Mouse (Mus musculus) MEL (cell line): Measurements from ENCODE around the gene Tnfrsf25. TPM values are rescaled to one million over a fixed set of nuclear protein-coding genes. Genes with fewer than 3 reads are reported as not detected.

Experiments used
- DNase-seq: peaks from one replicate; pipeline ENCODE4 v3.0.0; 2011; ENCODE audit warnings: low read depth, low spot score
- H3K27ac ChIP-seq: 2 replicates; pipeline ENCODE4 v1.5.1; 2012; ENCODE audit warnings: low read depth, mild to moderate bottlenecking, control low read depth, low read length, moderate library complexity; ENCODE audit not compliant: control insufficient read depth
- H3K27me3 ChIP-seq, 2 experiments: fragments of 150-350 bp in 1 of 2; sonication (generic) in 1 of 2; 2 replicates each; pipeline ENCODE4 v1.6.1; 2012; ENCODE audit warnings: low read length in 2 of 2, mild to moderate bottlenecking in 2 of 2, improper control_type of control experiment in 1 of 2, moderate library complexity in 1 of 2; ENCODE audit not compliant: insufficient read depth in 2 of 2, control insufficient read depth in 1 of 2
- H3K36me3 ChIP-seq, 2 experiments: 2 replicates each; pipeline ENCODE4 v1.6.1; 2012 to 2014; ENCODE audit warnings: low read length in 2 of 2, improper control_type of control experiment in 1 of 2, inconsistent platforms in 1 of 2, mild to moderate bottlenecking in 1 of 2; ENCODE audit not compliant: insufficient read depth in 2 of 2, control insufficient read depth in 1 of 2
- H3K4me1 ChIP-seq, 2 experiments: fragments of 150-350 bp in 1 of 2; sonication (generic) in 1 of 2; 2 replicates each; pipeline ENCODE4 v1.6.1; 2012; ENCODE audit warnings: low read length in 2 of 2, improper control_type of control experiment in 1 of 2, mild to moderate bottlenecking in 1 of 2; ENCODE audit not compliant: insufficient read depth in 2 of 2, control insufficient read depth in 1 of 2
- H3K4me3 ChIP-seq, 2 experiments: fragments of 150-350 bp in 1 of 2; sonication (generic) in 1 of 2; 2 replicates each; pipeline ENCODE4 v1.5.1; 2012; ENCODE audit warnings: low read depth in 2 of 2, low read length in 2 of 2, mild to moderate bottlenecking in 2 of 2, moderate library complexity in 2 of 2, control low read depth in 1 of 2, improper control_type of control experiment in 1 of 2; ENCODE audit not compliant: control insufficient read depth in 1 of 2, insufficient read depth in 1 of 2
- H3K79me2 ChIP-seq: 2 replicates; pipeline ENCODE4 v1.6.1; 2012; ENCODE audit warnings: mild to moderate bottlenecking, low read length, moderate library complexity; ENCODE audit not compliant: control insufficient read depth, poor library complexity, insufficient read depth
- H3K9ac ChIP-seq: 2 replicates; pipeline ENCODE4 v1.6.1; 2012; ENCODE audit warnings: low read depth, mild to moderate bottlenecking, control low read depth, low read length, moderate library complexity; ENCODE audit not compliant: control insufficient read depth, poor library complexity, severe bottlenecking
- H3K9me3 ChIP-seq: fragments of 150-350 bp; sonication (generic); replicated peaks from 2 replicates; pipeline ENCODE4 v1.6.1; 2012; ENCODE audit warnings: mild to moderate bottlenecking, low read length, improper control_type of control experiment, moderate library complexity; ENCODE audit not compliant: insufficient read depth
- BHLHE40 ChIP-seq: IDR thresholded peaks from 2 replicates; pipeline ENCODE4 v1.6.1; 2012; ENCODE audit warnings: low read depth, mild to moderate bottlenecking, inconsistent platforms, low read length, improper control_type of control experiment, borderline replicate concordance
- CHD1 ChIP-seq: IDR thresholded peaks from 2 replicates; pipeline ENCODE4 v1.6.1; 2012; ENCODE audit warnings: low read depth, mild to moderate bottlenecking, inconsistent platforms, low read length, improper control_type of control experiment
- CTCF ChIP-seq, 3 experiments: IDR thresholded peaks in 2 of 3; conservative IDR thresholded peaks in 1 of 3; 2 replicates each; pipeline ENCODE4 v1.5.1; 2011 to 2012; ENCODE audit warnings: low read length in 3 of 3, low read depth in 2 of 3, mild to moderate bottlenecking in 2 of 3, improper control_type of control experiment in 1 of 3, inconsistent platforms in 1 of 3, mixed read lengths in 1 of 3, moderate library complexity in 1 of 3; ENCODE audit not compliant: control insufficient read depth in 1 of 3, insufficient read depth in 1 of 3, poor library complexity in 1 of 3, severe bottlenecking in 1 of 3
- EP300 ChIP-seq, 2 experiments: IDR thresholded peaks; 2 replicates each; pipeline ENCODE4 v1.6.1; 2011; ENCODE audit warnings: improper control_type of control experiment in 2 of 2, low read length in 2 of 2, low read depth in 1 of 2, mild to moderate bottlenecking in 1 of 2
- ETS1 ChIP-seq: IDR thresholded peaks from 2 replicates; pipeline ENCODE4 v1.6.1; 2012; ENCODE audit warnings: low read depth, mild to moderate bottlenecking, inconsistent platforms, low read length, improper control_type of control experiment, moderate library complexity
- GATA1 ChIP-seq: IDR thresholded peaks from 2 replicates; pipeline ENCODE4 v1.6.1; 2011; ENCODE audit warnings: low read depth, low read length, improper control_type of control experiment
- HCFC1 ChIP-seq: IDR thresholded peaks from 2 replicates; pipeline ENCODE4 v1.6.1; 2012; ENCODE audit warnings: low read depth, mild to moderate bottlenecking, inconsistent platforms, low read length, improper control_type of control experiment, moderate library complexity
- KAT2A ChIP-seq: conservative IDR thresholded peaks from 2 replicates; pipeline ENCODE4 v1.6.1; 2012; ENCODE audit warnings: low read depth, low read length, improper control_type of control experiment, inconsistent platforms
- MAFK ChIP-seq: IDR thresholded peaks from 2 replicates; pipeline ENCODE4 v1.6.1; 2011; ENCODE audit warnings: low read depth, mild to moderate bottlenecking, low read length, improper control_type of control experiment, borderline replicate concordance
- MAX ChIP-seq: IDR thresholded peaks from 2 replicates; pipeline ENCODE4 v1.6.1; 2011; ENCODE audit warnings: low read length, improper control_type of control experiment
- MAZ ChIP-seq: IDR thresholded peaks from 2 replicates; pipeline ENCODE4 v1.6.1; 2012; ENCODE audit warnings: low read depth, mild to moderate bottlenecking, inconsistent platforms, low read length, improper control_type of control experiment
- MEF2A ChIP-seq: IDR thresholded peaks from 2 replicates; pipeline ENCODE4 v1.6.1; 2014; ENCODE audit warnings: low read depth, mild to moderate bottlenecking, inconsistent platforms, low read length, improper control_type of control experiment; ENCODE audit not compliant: poor library complexity, insufficient replicate concordance, severe bottlenecking; ENCODE audit errors: extremely low read depth
- MYC ChIP-seq: IDR thresholded peaks from 2 replicates; pipeline ENCODE4 v1.6.1; 2011; ENCODE audit warnings: low read depth, mild to moderate bottlenecking, low read length, improper control_type of control experiment, moderate library complexity
- NELFE ChIP-seq: IDR thresholded peaks from 2 replicates; pipeline ENCODE4 v1.6.1; 2011; ENCODE audit warnings: low read depth, low read length, improper control_type of control experiment
- POLR2AphosphoS5 ChIP-seq: IDR thresholded peaks from 2 replicates; pipeline ENCODE4 v1.6.1; 2012; ENCODE audit warnings: low read depth, borderline replicate concordance, mild to moderate bottlenecking, inconsistent platforms, low read length, moderate library complexity, mixed read lengths
- SMC3 ChIP-seq: IDR thresholded peaks from 2 replicates; pipeline ENCODE4 v1.6.1; 2011; ENCODE audit warnings: low read depth, low read length, improper control_type of control experiment
- TAL1 ChIP-seq: IDR thresholded peaks from 2 replicates; pipeline ENCODE4 v1.6.1; 2012; ENCODE audit warnings: mild to moderate bottlenecking, inconsistent platforms, low read length, moderate library complexity, mixed read lengths
- USF2 ChIP-seq, 2 experiments: IDR thresholded peaks; 2 replicates each; pipeline ENCODE4 v1.6.1; 2011 to 2012; ENCODE audit warnings: improper control_type of control experiment in 2 of 2, low read length in 2 of 2, borderline replicate concordance in 1 of 2, inconsistent platforms in 1 of 2, low read depth in 1 of 2, mild to moderate bottlenecking in 1 of 2; ENCODE audit not compliant: insufficient read depth in 1 of 2
- ZMIZ1 ChIP-seq: IDR thresholded peaks from 2 replicates; pipeline ENCODE4 v1.6.1; 2012; ENCODE audit warnings: low read depth, mild to moderate bottlenecking, inconsistent platforms, low read length, improper control_type of control experiment, moderate library complexity
- polyA plus RNA-seq, 2 experiments: library from polyadenylated mRNA; stranded (reverse) in 1 of 2; unstranded in 1 of 2; fragments of >175 nt in 1 of 2; fragments of >200 nt in 1 of 2; gene quantifications; 2 replicates each; pipeline versions ENCODE4 v1.2.1 to v1.2.4; 2012; ENCODE audit warnings: low replicate concordance in 2 of 2, low read depth in 1 of 2; ENCODE audit not compliant: insufficient read length in 2 of 2, insufficient read depth in 1 of 2, missing spikeins in 1 of 2
- total RNA-seq: library from RNA; depleted of rRNA; stranded (reverse); fragments of 300-350 nt; gene quantifications from 2 replicates; pipeline ENCODE4 v1.2.3, GENCODE M21; 2012

Tnfrsf25 gene
- total and polyA plus RNA-seq, 3 experiments = 0.97 to 1.1 TPM; not detected in 1

DNA sequence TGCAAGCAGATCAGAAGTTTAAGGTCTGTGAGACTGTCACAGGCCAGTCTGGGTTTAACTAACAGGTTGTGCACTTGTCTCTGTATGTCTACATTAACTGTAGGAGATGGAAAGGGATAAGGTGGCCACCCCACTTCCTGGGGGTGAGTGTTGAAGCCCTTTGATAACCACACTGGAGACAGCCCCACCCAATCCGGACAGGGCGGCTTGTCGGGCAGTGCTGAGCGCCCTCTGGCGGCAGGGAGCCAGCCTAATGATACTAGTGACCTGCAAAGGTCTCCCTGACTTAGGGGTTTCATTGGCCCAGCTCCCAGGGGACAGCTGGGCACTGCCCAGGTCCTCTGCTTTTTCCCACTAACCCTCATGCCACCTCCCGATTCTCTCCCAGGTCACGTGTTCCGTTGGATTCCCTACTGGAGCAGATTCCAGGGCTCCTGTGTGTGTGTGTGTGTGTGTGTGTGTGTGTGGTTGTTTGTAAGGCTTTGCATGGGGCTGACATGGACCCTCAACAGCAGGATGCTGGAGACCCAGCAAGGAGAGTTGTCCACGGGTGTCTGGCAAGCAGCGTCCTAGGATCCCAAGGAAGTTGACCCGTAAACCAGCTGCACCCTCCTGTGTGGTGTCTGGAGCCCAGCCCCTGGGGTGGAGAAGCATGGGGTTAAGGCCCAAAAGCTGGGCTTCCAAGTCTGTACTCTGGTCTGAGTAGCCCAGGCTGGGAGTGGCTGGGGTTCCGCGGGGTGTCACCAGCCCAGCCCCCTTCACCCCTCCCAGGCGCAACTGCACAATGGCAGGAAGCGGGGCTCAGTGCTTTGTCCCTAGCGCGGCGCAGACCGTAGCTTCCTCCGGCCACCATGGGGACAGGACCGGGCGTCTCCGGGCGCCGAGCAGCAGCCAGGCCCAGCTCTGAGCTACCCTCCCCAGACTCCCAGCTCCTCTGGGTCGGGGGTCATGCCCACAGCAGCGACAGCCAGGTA is 19.5 kb upstream of the Tnfrsf25 start (continued):
- TF ChIP-seq USF2 (IDR thresholded peaks at IDR 0.05; ENCODE audit: borderline replicate concordance in 1 of 2, insufficient read depth in 1 of 2, low read depth in 1 of 2, low read length in 2 of 2) (no peak), ETS1 (peak; percentile 53; the same call in 1 of the 2 replicates), NELFE (no peak), ZMIZ1 (no peak)

DNA sequence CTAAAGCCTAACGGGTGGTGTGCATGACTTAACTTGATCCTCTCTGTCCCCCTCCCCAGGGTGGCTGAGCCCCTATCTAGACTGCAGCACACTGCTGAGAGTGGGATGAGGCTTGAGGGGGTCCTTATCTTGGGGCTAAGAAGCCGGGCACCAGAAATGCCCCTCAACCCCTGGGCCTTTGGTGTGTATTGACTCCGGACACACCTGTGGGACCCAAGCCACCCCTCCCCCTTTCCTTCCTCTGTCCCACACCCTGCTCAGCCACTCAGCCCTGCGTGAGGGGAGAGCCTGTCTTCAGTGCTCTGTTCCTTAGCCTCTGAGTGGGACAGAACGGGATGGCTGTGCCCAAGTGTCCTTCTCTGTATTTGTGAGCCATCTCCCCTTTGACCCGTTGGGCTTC is 18.8 kb upstream of the Tnfrsf25 start:
- Histone ChIP-seq H3K9me3 (no peaks in the 10 kb centered on the region), H3K79me2 (no peaks in the 10 kb centered on the region), H3K27ac (no peak overlapping the region), H3K27me3 (no peaks in the 10 kb centered on the region)
- TF ChIP-seq TAL1 (no peak), SMC3 (no peak), MAZ (no peak), MAFK (no peak), MEF2A (no peak), KAT2A (no peak), BHLHE40 (no peak), MAX (no peak), CHD1 (no peak), EP300 (IDR thresholded peaks at IDR 0.05; ENCODE audit: low read depth in 1 of 2, low read length in 2 of 2) (no peak), CTCF (IDR thresholded peaks at IDR 0.05 in 2 of 3, conservative IDR thresholded peaks at IDR 0.05 in 1 of 3; ENCODE audit: control insufficient read depth in 1 of 3, insufficient read depth in 1 of 3, low read depth in 2 of 3, low read length in 3 of 3, poor library complexity in 1 of 3, severe bottlenecking in 1 of 3) (no peak), POLR2AphosphoS5 (no peak), HCFC1 (no peak), ETS1 (no peak), MYC (no peak), GATA1 (no peak)
- TF ChIP-seq, all 39 proteins: peak for 0
- peaks cover 25 to 43% of the 10 kb centered on the region in 2 experiments for H3K4me1 ChIP-seq
- no peak for DNase-seq
- peaks cover 0 to 26% of the 10 kb centered on the region in 2 experiments; a peak in 2 of 4 replicates for H3K36me3 ChIP-seq
- H3K4me3 ChIP-seq = no peak overlapping the region
- no peak overlapping the region for H3K9ac ChIP-seq
